Mouse (Mus musculus) lung, postnatal 0 days (tissue): ENCODE results near the gene Kifap3. TPM values are rescaled to one million over a fixed set of nuclear protein-coding genes. Genes with fewer than 3 reads are reported as not detected.
A peak's percentile ranks its signal among the peaks of the same experiment; 100 is the strongest.
"Not testable (repeated sequence)": the region's sequence is repeated elsewhere in the genome, so short reads cannot be mapped to it uniquely, and the experiment has no call there.

Experiments used
- ATAC-seq: fragments of 200-750 bp; cut with Nextera tagmentation; 2 replicates; pipeline ENCODE4 v1.8.0; 2017; ENCODE audit warnings: moderate library complexity
- DNase-seq: peaks from one replicate; pipeline ENCODE4 v3.0.0-alpha.2; 2016; ENCODE audit warnings: low spot score
- H3K27ac ChIP-seq: fragments of 300-500 bp; sonication (generic); 2 replicates; pipeline ENCODE4 v1.5.1; 2014; ENCODE audit warnings: antibody characterized with exemption, mild to moderate bottlenecking, low read length, mixed read lengths
- H3K27me3 ChIP-seq: fragments of 300-500 bp; sonication (generic); replicated peaks from 2 replicates; pipeline ENCODE4 v1.6.1; 2014; ENCODE audit warnings: low read length, mixed read lengths; ENCODE audit not compliant: insufficient read depth
- H3K36me3 ChIP-seq: fragments of 300-500 bp; sonication (generic); 2 replicates; pipeline ENCODE4 v1.6.1; 2014; ENCODE audit warnings: low read length, mixed read lengths; ENCODE audit not compliant: insufficient read depth
- H3K4me1 ChIP-seq: fragments of 300-500 bp; sonication (generic); 2 replicates; pipeline ENCODE4 v1.6.1; 2014; ENCODE audit warnings: antibody characterized with exemption, low read depth, low read length, mixed read lengths; ENCODE audit not compliant: insufficient read depth
- H3K4me2 ChIP-seq: fragments of 300-500 bp; sonication (generic); replicated peaks from 2 replicates; pipeline ENCODE4 v1.6.1; 2014; ENCODE audit warnings: low read depth, mild to moderate bottlenecking, low read length, moderate library complexity, mixed read lengths
- H3K4me3 ChIP-seq: fragments of 300-500 bp; sonication (generic); 2 replicates; pipeline ENCODE4 v1.5.1; 2014; ENCODE audit warnings: low read depth, low read length
- H3K9ac ChIP-seq: fragments of 300-500 bp; sonication (generic); replicated peaks from 2 replicates; pipeline ENCODE4 v1.6.1; 2014; ENCODE audit warnings: low read depth, mild to moderate bottlenecking
- H3K9me3 ChIP-seq: fragments of 300-500 bp; sonication (generic); 2 replicates; pipeline ENCODE4 v1.6.1; 2016; ENCODE audit warnings: low read length, mixed read lengths
- CTCF ChIP-seq: IDR thresholded peaks from 2 replicates; pipeline ENCODE4 v1.5.1; 2016; ENCODE audit warnings: antibody characterized with exemption, mild to moderate bottlenecking
- EP300 ChIP-seq: IDR thresholded peaks from 2 replicates; pipeline ENCODE4 v1.6.1; 2016; ENCODE audit warnings: antibody characterized with exemption, mild to moderate bottlenecking, control low read depth
- WGBS: fragments of 180-500 bp; shearing (Covaris S2); extraction: QIAGEN DNeasy Blood & Tissue Kit; methylation state at CpG from one replicate; pipeline ENCODE4 v1.1.7; 2014; 5-methylcytosine and 5-hydroxymethylcytosine counted together
- polyA plus RNA-seq: library from polyadenylated mRNA; unstranded; fragments of >200 nt; fragmentation: Nextera tagmentation; extraction: Ambion mirVana; gene quantifications from 2 replicates; pipeline ENCODE4 v1.2.1, GENCODE M21; 2015

Kifap3 gene
- polyA plus RNA-seq, 1 experiment from 2014 or later: 15.3 TPM

GRCm38 (mm10) chr1:163757462-163758207 is 21.7 kb upstream of the Kifap3 start:
- H3K4me3 ChIP-seq: no peak overlapping the region
- H3K9me3 ChIP-seq: no peaks in the 10 kb centered on the region
- H3K4me2 ChIP-seq: no peak overlapping the region
- no peak for TF ChIP-seq EP300
- no peak for TF ChIP-seq CTCF
- H3K36me3 ChIP-seq: no peaks in the 10 kb centered on the region
- no peak overlapping the region for H3K27ac ChIP-seq
- peak; percentile 25; the same call in 1 of the 2 replicates for ATAC-seq
- H3K4me1 ChIP-seq: no peaks in the 10 kb centered on the region
- WGBS: 39% methylated on average over 10 of the region's 10 CpGs
- no peaks in the 10 kb centered on the region for H3K27me3 ChIP-seq
- no peak overlapping the region for H3K9ac ChIP-seq
- DNase-seq: no peak

GRCm38 (mm10) chr1:163783577-163783976 is 4.2 kb downstream of the Kifap3 start:
- not testable (repeated sequence) for H3K4me3 ChIP-seq, ATAC-seq, H3K9me3 ChIP-seq, DNase-seq, H3K36me3 ChIP-seq, H3K9ac ChIP-seq, H3K27me3 ChIP-seq, H3K4me2 ChIP-seq, H3K4me1 ChIP-seq, H3K27ac ChIP-seq
- 92% methylated on average over 8 of the region's 11 CpGs for WGBS

GRCm38 (mm10) chr1:163821365-163821764 is 42.0 kb downstream of the Kifap3 start:
- Histone ChIP-seq H3K4me2 (no peak overlapping the region), H3K4me1 (no peaks in the 10 kb centered on the region), H3K36me3 (no peaks in the 10 kb centered on the region), H3K9me3 (no peaks in the 10 kb centered on the region), H3K9ac (no peak overlapping the region), H3K4me3 (no peak overlapping the region), H3K27ac (no peak overlapping the region), H3K27me3 (no peaks in the 10 kb centered on the region)
- WGBS: 78% methylated on average over 4 of the region's 4 CpGs
- no peak for ATAC-seq
- TF ChIP-seq EP300 (no peak), CTCF (no peak)
- DNase-seq: no peak

GRCm38 (mm10) chr1:163829482-163829881 is 50.1 kb downstream of the Kifap3 start:
- Histone ChIP-seq H3K9me3 (no peaks in the 10 kb centered on the region), H3K4me1 (no peaks in the 10 kb centered on the region), H3K9ac (no peak overlapping the region), H3K27me3 (no peaks in the 10 kb centered on the region), H3K27ac (no peak overlapping the region), H3K36me3 (no peaks in the 10 kb centered on the region), H3K4me2 (no peak overlapping the region), H3K4me3 (no peak overlapping the region)
- DNase-seq: no peak
- no peak for ATAC-seq
- TF ChIP-seq CTCF: no peak
- TF ChIP-seq EP300: no peak

GRCm38 (mm10) chr1:163834066-163834465 is 54.7 kb downstream of the Kifap3 start:
- DNase-seq: peak; percentile 66
- H3K9me3 ChIP-seq: no peaks in the 10 kb centered on the region
- TF ChIP-seq EP300 (no peak), CTCF (peak; percentile 70)
- H3K4me1 ChIP-seq: no peaks in the 10 kb centered on the region
- 54% methylated on average over 1 of the region's 1 CpGs for WGBS
- H3K4me2 ChIP-seq: no peak overlapping the region
- H3K4me3 ChIP-seq: no peak overlapping the region
- no peaks in the 10 kb centered on the region for H3K36me3 ChIP-seq
- H3K27ac ChIP-seq: no peak overlapping the region
- no peak for ATAC-seq
- H3K9ac ChIP-seq: no peak overlapping the region
- no peaks in the 10 kb centered on the region for H3K27me3 ChIP-seq

- Histone ChIP-seq H3K27me3 (no peaks in the 10 kb centered on the region), H3K4me2 (no peak overlapping the region), H3K9ac (no peak overlapping the region), H3K27ac (no peak overlapping the region), H3K4me3 (no peak overlapping the region), H3K4me1 (no peaks in the 10 kb centered on the region), H3K9me3 (no peaks in the 10 kb centered on the region), H3K36me3 (no peaks in the 10 kb centered on the region)
- TF ChIP-seq CTCF (no peak), EP300 (no peak)
- DNase-seq: no peak
- no peak for ATAC-seq
- WGBS: 84% methylated on average over 2 of the region's 2 CpGs
Observed at GRCm38 (mm10) chr1:163835062-163835461, 55.7 kb downstream of the Kifap3 start.

- not testable (repeated sequence) for H3K9ac ChIP-seq, H3K27me3 ChIP-seq, H3K36me3 ChIP-seq, DNase-seq, H3K9me3 ChIP-seq, H3K4me3 ChIP-seq, H3K27ac ChIP-seq, H3K4me1 ChIP-seq, ATAC-seq, H3K4me2 ChIP-seq
- WGBS: 89% methylated on average over 3 of the region's 3 CpGs
Observed at GRCm38 (mm10) chr1:163838482-163838881, 59.1 kb downstream of the Kifap3 start.
